Mouse (Mus musculus) hindbrain, embryonic 15.5 days (tissue): ENCODE data around the gene Pard3b. TPM values are rescaled to one million over a fixed set of nuclear protein-coding genes. Genes with fewer than 3 reads are reported as not detected.

ENCODE experiments used
- ATAC-seq: fragments of 200-750 bp; cut with Nextera tagmentation; 2 replicates; pipeline ENCODE4 v1.8.0; 2017; ENCODE audit warnings: low read depth, moderate number of reproducible peaks, moderate TSS enrichment; ENCODE audit not compliant: low FRiP score
- H3K27ac ChIP-seq: fragments of 300-500 bp; sonication (generic); replicated peaks from 2 replicates; pipeline ENCODE4 v1.5.1; 2015; ENCODE audit warnings: mild to moderate bottlenecking, inconsistent platforms
- H3K27me3 ChIP-seq: fragments of 300-500 bp; sonication (generic); 2 replicates; pipeline ENCODE4 v1.6.1; 2015; ENCODE audit warnings: control low read depth, inconsistent platforms
- H3K36me3 ChIP-seq: fragments of 300-500 bp; sonication (generic); 2 replicates; pipeline ENCODE4 v1.6.1; 2015; ENCODE audit warnings: control low read depth, inconsistent platforms
- H3K4me1 ChIP-seq: fragments of 300-500 bp; sonication (generic); replicated peaks from 2 replicates; pipeline ENCODE4 v1.6.1; 2015; ENCODE audit warnings: control low read depth, inconsistent platforms
- H3K4me2 ChIP-seq: fragments of 300-500 bp; sonication (generic); 2 replicates; pipeline ENCODE4 v1.6.1; 2015; ENCODE audit warnings: moderate library complexity, mild to moderate bottlenecking, inconsistent platforms
- H3K4me3 ChIP-seq: fragments of 300-500 bp; sonication (generic); 2 replicates; pipeline ENCODE4 v1.5.1; 2015; ENCODE audit warnings: mild to moderate bottlenecking, inconsistent platforms
- H3K9ac ChIP-seq: fragments of 300-500 bp; sonication (generic); 2 replicates; pipeline ENCODE4 v1.6.1; 2015; ENCODE audit warnings: inconsistent platforms
- H3K9me3 ChIP-seq: fragments of 300-500 bp; sonication (generic); 2 replicates; pipeline ENCODE4 v1.6.1; 2016; ENCODE audit warnings: control low read depth, inconsistent platforms
- WGBS: fragments of 180-500 bp; shearing (Covaris S2); methylation state at CpG from one replicate; pipeline ENCODE4 v1.1.7; 2015; 5-methylcytosine and 5-hydroxymethylcytosine counted together
- polyA plus RNA-seq: library from polyadenylated mRNA; unstranded; fragments of >200 nt; fragmentation: Nextera tagmentation; extraction: Ambion mirVana; gene quantifications from 2 replicates; pipeline ENCODE4 v1.2.1, GENCODE M21; 2015

The Pard3b gene
- polyA plus RNA-seq, 1 experiment from 2014 or later = 9.0 TPM

DNA sequence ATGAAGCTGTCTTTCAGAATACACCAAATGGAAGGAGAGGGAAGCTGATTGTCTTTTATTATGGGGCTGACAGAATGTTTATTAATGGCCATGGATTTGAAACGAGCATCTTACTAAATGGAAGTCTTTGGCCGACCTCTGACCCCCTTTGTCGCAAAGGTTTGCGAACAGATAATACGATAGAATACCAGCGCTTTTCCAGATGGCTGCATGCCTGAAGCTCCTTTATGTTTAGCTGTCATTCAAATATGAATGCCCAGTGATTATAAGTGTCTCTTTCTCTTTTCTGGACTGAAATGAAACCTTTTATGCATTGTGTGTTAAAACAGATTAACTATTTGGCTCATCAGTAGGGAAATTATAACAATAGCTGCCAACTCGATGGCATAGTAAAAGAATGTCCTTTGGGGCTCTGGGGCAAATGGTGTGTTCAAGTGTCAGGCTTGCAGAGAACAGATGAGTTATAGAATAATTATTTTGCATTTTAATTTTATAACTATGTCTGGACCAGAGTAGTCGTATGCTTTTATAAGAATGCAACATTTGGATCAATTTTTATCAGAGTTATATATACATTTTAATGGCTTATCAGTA is 46.7 kb downstream of the Pard3b start:
- Histone ChIP-seq H3K4me1 (no peaks in the 10 kb centered on the region), H3K4me3 (no peak overlapping the region), H3K27ac (no peak overlapping the region), H3K36me3 (no peaks in the 10 kb centered on the region), H3K27me3 (no peaks in the 10 kb centered on the region), H3K9ac (no peak overlapping the region), H3K9me3 (no peaks in the 10 kb centered on the region), H3K4me2 (no peak overlapping the region)
- no peak for ATAC-seq
- 13% methylated on average over 8 of the region's 8 CpGs for WGBS

DNA sequence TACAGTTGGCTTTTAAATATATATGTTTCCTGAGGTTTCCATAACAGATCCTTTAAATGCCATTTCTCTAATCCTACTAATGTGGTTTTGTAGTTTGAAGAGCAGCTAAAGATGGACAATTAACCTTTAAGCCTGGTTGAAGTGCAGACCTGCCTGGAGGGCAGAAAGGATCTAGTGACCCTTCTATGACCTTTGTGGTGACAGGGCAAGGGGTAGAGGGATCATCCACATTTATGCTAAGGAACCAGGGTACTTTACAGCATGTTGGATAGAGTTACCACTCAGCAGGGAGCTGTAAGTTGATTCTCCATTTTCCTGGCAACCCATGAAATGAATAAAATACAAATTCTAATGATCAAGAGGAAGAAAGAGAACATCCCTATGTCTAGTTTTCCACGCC is 47.3 kb downstream of the Pard3b start:
- H3K4me3 ChIP-seq = no peak overlapping the region
- no peak overlapping the region for H3K9ac ChIP-seq
- WGBS = 50% methylated on average over 1 of the region's 1 CpGs
- no peak overlapping the region for H3K27ac ChIP-seq
- H3K27me3 ChIP-seq = no peaks in the 10 kb centered on the region
- no peak overlapping the region for H3K4me2 ChIP-seq
- H3K36me3 ChIP-seq = no peaks in the 10 kb centered on the region
- H3K4me1 ChIP-seq = no peaks in the 10 kb centered on the region
- no peak for ATAC-seq
- no peaks in the 10 kb centered on the region for H3K9me3 ChIP-seq

DNA sequence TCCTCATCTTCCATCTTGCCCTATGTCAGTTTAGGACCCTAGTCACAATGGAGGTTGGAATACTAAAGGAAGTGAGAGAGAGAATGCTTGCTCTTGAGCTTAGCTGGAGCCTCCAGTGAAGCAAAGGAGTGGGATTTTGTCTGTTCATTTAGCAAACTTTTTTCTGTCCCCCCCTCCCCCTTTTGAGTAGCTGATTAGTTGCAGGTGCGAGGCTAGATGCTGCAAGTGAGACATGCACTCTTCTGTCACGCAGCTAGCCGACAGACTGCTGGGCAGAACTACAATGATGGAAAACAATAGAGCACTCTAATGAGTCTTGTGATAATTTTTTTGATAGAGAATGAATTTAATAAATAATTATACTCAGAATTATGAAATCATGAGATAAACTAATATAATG is 49.7 kb downstream of the Pard3b start:
- WGBS = 52% methylated on average over 3 of the region's 3 CpGs

DNA sequence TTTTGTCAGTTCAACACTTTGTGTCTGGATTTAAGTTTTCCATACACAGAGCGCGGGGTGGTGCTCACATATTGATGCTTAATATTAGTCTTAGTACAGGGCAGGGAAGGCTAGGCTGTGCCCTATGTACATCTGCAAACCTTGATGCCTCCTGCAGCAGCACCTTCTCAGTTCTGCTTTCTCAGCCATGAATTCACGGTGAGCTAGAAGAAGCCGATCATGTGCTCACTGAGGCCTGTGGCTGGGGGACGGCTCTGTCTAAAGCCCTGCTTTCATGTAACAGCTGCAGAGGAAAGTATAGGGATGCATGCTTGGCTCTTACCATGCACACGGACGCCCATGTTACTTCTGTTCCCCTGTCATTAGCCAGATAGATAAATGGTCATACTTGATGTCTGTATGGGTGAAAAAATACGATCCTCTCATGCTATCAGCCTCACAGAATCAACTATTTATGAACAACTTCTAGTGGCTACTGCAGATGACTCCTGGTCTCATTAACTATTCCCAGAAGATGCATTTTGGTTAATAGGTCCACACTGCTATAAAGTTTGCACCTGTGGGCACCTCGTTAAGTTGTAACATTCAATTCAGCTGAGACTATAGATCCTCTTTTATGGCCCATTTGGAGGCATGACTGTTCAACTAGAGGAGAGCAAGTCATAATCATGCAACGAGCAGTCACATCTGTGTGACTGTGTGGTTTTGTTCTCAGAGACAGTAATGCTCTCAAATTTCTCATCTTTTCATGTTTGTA is 60.0 kb downstream of the Pard3b start:
- no peaks in the 10 kb centered on the region for H3K36me3 ChIP-seq
- 74% methylated on average over 10 of the region's 10 CpGs for WGBS
- no peak for ATAC-seq

More for the DNA sequence above, 49.7 kb downstream of the Pard3b start:
- Histone ChIP-seq H3K9me3 (no peaks in the 10 kb centered on the region), H3K36me3 (no peaks in the 10 kb centered on the region), H3K27ac (no peak overlapping the region), H3K4me2 (no peak overlapping the region), H3K9ac (no peak overlapping the region), H3K4me3 (no peak overlapping the region), H3K27me3 (no peaks in the 10 kb centered on the region), H3K4me1 (no peaks in the 10 kb centered on the region)
- ATAC-seq = no peak

DNA sequence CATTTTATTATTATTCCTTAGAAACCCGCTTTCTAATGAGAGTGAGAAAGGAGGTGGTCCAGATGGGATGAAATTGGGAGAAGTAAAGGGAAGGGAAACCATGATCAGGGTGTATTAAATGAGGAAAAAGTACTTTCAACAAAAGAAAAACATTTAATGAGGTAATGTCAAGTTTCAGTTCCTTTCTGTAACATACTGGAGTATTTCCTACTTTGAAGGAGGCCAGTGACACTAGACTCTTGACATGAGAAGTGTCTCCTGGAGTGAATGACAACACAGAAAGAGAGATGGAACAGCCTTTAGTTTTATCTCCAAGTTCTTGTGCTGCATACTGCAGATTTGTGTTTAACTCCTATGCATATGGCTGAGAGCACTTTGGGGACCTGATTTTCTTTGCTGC is 71.2 kb downstream of the Pard3b start:
- Histone ChIP-seq H3K27me3 (no peaks in the 10 kb centered on the region), H3K4me3 (no peak overlapping the region), H3K4me1 (no peaks in the 10 kb centered on the region), H3K27ac (no peak overlapping the region), H3K4me2 (no peak overlapping the region), H3K9me3 (no peaks in the 10 kb centered on the region), H3K36me3 (no peaks in the 10 kb centered on the region), H3K9ac (no peak overlapping the region)
- 93% methylated on average over 1 of the region's 1 CpGs for WGBS
- ATAC-seq = no peak

More for the DNA sequence above, 60.0 kb downstream of the Pard3b start:
- no peak overlapping the region for H3K9ac ChIP-seq
- H3K4me3 ChIP-seq = no peak overlapping the region
- H3K27me3 ChIP-seq = no peaks in the 10 kb centered on the region
- no peak overlapping the region for H3K27ac ChIP-seq
- no peaks in the 10 kb centered on the region for H3K4me1 ChIP-seq
- no peak overlapping the region for H3K4me2 ChIP-seq
- no peaks in the 10 kb centered on the region for H3K9me3 ChIP-seq

DNA sequence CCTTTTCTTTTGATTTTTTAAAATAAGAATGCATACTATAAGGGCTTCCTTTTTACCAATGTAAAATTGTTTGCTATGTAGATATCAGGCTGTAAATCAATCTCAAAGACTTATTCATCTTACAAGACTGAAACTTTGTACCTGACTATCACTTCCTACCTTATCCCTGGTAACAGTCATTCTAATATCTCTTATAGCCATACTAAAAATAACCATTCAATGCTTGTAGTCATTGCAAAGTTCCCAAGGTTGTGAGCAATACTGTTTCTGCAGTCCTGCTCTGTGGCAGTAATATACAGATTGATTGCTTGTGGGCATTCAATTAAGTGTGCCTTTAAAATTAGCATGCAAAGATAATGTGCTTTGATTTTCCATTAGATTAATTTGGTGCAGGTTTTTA is 72.9 kb downstream of the Pard3b start:
- Histone ChIP-seq H3K27me3 (no peaks in the 10 kb centered on the region), H3K36me3 (no peaks in the 10 kb centered on the region), H3K9ac (no peak overlapping the region), H3K9me3 (no peaks in the 10 kb centered on the region), H3K4me3 (no peak overlapping the region), H3K27ac (no peak overlapping the region), H3K4me2 (no peak overlapping the region), H3K4me1 (no peaks in the 10 kb centered on the region)
- ATAC-seq = no peak

DNA sequence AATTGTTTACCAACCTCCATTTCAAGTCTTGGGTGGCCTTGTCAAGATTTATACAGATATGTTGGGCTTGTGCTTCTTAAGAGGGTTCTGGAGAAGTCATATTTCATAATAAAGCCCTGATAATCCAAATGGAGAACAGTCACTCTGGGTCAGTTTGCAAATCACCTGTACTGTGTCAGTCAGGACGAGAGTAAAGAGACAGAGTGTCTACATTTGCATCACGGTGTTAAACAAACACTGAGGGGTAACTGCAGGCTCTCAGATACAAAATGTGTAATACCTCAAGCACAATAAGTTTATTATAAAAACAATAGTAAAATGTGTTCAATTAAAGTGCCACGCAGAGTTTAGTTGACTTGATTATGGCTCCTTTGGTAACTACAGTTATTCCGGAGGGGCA is 91.0 kb downstream of the Pard3b start:
- H3K27me3 ChIP-seq = no peaks in the 10 kb centered on the region
- no peaks in the 10 kb centered on the region for H3K4me1 ChIP-seq
- H3K9ac ChIP-seq = no peak overlapping the region
- no peak for ATAC-seq
- H3K27ac ChIP-seq = no peak overlapping the region
- H3K9me3 ChIP-seq = no peaks in the 10 kb centered on the region
- 87% methylated on average over 4 of the region's 4 CpGs for WGBS
- no peak overlapping the region for H3K4me3 ChIP-seq
- no peaks in the 10 kb centered on the region for H3K36me3 ChIP-seq
- no peak overlapping the region for H3K4me2 ChIP-seq

DNA sequence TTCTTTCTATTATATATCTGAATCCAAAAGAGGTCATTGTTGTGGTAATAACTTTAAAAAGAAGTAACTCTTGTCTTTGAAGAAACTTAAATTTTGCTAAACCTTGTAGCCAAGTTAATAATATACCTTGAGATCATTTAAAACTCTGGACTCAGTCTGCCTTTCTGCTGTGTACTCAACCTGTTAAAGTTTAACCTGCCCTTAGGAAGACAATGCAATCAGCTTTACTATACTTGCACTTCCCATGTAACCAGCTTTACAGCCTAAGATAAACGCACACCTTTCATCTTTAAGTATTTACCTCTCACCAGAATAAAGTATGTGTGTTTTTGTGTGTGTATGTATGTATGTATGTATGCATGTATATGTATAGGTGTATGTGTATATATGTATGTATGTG is 97.9 kb downstream of the Pard3b start:
- Histone ChIP-seq H3K9ac (no peak overlapping the region), H3K4me3 (no peak overlapping the region), H3K9me3 (no peaks in the 10 kb centered on the region), H3K27ac (no peak overlapping the region), H3K27me3 (no peaks in the 10 kb centered on the region), H3K36me3 (no peaks in the 10 kb centered on the region), H3K4me1 (no peaks in the 10 kb centered on the region), H3K4me2 (no peak overlapping the region)
- 83% methylated on average over 1 of the region's 1 CpGs for WGBS
- ATAC-seq = no peak

DNA sequence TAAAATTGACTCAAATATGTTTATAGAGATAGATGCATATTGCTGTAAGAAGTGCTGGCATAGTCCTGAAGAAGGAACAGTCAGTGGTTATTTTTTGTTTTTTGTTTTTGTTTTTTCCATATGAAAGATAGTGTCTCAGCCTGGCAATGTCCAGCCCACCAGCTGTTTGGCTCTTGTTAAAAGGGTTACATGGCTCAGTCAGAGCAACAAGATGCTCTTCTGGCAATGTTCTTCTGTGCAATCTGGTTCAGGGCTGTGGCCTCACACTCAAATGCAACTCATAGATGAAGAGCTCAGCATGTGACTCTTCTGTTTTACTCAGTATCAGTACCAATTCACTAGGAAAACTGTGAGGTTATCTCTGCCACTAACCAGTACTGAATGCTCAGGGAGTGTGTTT is 104.2 kb downstream of the Pard3b start:
- H3K27me3 ChIP-seq = no peaks in the 10 kb centered on the region
- H3K4me3 ChIP-seq = no peak overlapping the region
- H3K27ac ChIP-seq = no peak overlapping the region
- no peaks in the 10 kb centered on the region for H3K4me1 ChIP-seq
- no peak overlapping the region for H3K4me2 ChIP-seq
- no peaks in the 10 kb centered on the region for H3K36me3 ChIP-seq
- no peak for ATAC-seq
- no peak overlapping the region for H3K9ac ChIP-seq
- H3K9me3 ChIP-seq = no peaks in the 10 kb centered on the region

DNA sequence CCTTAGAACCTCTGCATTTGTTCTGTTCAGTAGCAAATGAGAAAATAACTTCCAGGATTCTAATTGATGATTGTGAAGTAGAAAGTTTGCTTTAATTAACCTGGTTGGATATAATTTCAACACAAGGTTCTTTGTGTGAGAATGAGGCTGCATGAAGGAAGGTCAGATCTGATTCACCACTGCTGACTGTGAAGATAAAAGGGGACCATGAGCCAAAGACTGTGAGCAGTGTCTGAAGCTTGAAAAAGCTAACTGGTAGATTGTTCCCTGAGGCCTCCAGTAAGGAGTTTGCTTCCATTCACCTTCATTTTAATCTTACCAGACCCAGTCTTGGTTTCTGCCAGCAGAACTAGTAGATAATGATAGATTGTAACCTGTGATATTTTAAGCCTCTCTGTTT is 108.9 kb downstream of the Pard3b start:
- no peaks in the 10 kb centered on the region for H3K27me3 ChIP-seq
- H3K36me3 ChIP-seq = no peaks in the 10 kb centered on the region
- no peak overlapping the region for H3K9ac ChIP-seq
- H3K27ac ChIP-seq = no peak overlapping the region
- H3K9me3 ChIP-seq = no peaks in the 10 kb centered on the region
- no peak overlapping the region for H3K4me3 ChIP-seq
- ATAC-seq = no peak
- H3K4me2 ChIP-seq = no peak overlapping the region
- H3K4me1 ChIP-seq = no peaks in the 10 kb centered on the region

DNA sequence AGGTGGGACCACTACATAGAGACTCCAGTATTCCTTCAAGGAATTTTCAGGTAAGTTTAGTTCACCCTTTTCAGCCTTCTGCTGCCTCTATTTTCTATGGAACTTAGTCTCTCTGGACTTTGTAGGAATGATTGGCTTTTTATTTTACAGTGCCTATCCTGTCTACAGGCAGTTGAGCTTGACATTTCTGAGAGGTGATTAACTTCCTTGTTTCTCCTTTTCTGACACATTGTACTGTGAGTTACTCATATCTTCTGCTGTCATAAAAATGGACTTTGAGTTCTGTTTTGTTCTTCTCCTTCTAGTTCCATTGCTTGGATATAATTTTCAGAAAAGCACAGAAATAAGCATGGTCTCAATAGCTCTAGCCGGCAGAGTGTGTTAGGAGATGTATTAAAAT is 112.4 kb downstream of the Pard3b start:
- no peaks in the 10 kb centered on the region for H3K4me1 ChIP-seq
- no peak for ATAC-seq
- no peak overlapping the region for H3K4me2 ChIP-seq
- no peak overlapping the region for H3K9ac ChIP-seq
- H3K27ac ChIP-seq = no peak overlapping the region
- no peaks in the 10 kb centered on the region for H3K36me3 ChIP-seq
- H3K27me3 ChIP-seq = no peaks in the 10 kb centered on the region
- H3K9me3 ChIP-seq = no peaks in the 10 kb centered on the region
- H3K4me3 ChIP-seq = no peak overlapping the region
- WGBS = 92% methylated on average over 1 of the region's 1 CpGs

DNA sequence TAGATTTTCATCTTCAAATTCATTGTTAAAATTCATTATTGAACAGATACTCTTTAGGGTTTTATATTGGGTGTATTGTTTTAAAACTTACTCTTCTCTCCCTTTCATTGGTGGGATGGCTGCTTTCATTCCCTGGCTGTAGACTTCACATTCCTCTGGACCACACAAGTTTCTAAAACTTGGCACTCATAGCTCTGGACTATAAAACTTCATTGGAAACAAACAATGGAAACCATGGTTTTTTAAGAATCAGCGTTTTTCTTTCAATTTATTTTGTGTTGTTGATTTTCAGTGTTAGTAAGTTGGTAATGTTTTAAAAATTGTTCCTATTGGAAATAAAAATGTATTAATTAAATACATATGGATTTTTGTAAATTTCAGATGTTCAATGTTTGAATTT is 118.1 kb downstream of the Pard3b start:
- no peak overlapping the region for H3K4me2 ChIP-seq
- no peak for ATAC-seq
- H3K9ac ChIP-seq = no peak overlapping the region
- no peaks in the 10 kb centered on the region for H3K27me3 ChIP-seq
- H3K9me3 ChIP-seq = no peaks in the 10 kb centered on the region
- H3K4me3 ChIP-seq = no peak overlapping the region
- WGBS = 79% methylated on average over 1 of the region's 1 CpGs
- no peaks in the 10 kb centered on the region for H3K36me3 ChIP-seq
- H3K27ac ChIP-seq = no peak overlapping the region
- no peaks in the 10 kb centered on the region for H3K4me1 ChIP-seq

DNA sequence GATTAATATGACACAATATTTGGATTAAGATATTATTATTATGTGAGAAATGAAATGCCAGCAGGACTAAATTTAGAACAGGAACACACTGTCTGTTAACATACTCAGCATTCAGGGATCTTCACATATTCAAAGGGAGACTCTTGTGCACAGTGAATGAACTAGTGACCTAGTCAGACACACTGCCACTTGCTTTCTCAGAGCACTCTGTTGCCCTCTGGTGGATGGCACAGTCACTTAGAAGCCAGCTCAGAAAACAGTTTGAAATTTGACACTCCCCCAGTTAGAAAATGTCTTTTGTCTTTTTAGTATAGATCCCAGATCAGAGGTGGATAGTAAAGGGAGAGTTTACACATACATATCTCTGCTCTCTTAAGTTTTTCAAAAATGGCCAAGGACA is 132.6 kb downstream of the Pard3b start:
- H3K9ac ChIP-seq = no peak overlapping the region
- no peaks in the 10 kb centered on the region for H3K27me3 ChIP-seq
- no peaks in the 10 kb centered on the region for H3K9me3 ChIP-seq
- 0 out of 2 replicates have a peak, but pooled peaks have one; percentile 11 for ATAC-seq
- H3K4me3 ChIP-seq = no peak overlapping the region
- H3K4me2 ChIP-seq = no peak overlapping the region
- H3K4me1 ChIP-seq = no peaks in the 10 kb centered on the region
- H3K36me3 ChIP-seq = no peaks in the 10 kb centered on the region
- no peak overlapping the region for H3K27ac ChIP-seq
